Mouse (Mus musculus) lung, adult 2 months (tissue): ENCODE data around the gene Pdpk1. TPM values are rescaled to one million over a fixed set of nuclear protein-coding genes. Genes with fewer than 3 reads are reported as not detected.

Source experiments
- DNase-seq: peaks from one replicate; pipeline ENCODE4 v3.0.0; 2022
- H3K4me1 ChIP-seq: fragments of 200-500 bp; 2 replicates; pipeline ENCODE4 v1.6.1; 2011; ENCODE audit warnings: low read length; ENCODE audit not compliant: control insufficient read depth, insufficient read depth
- H3K4me3 ChIP-seq: fragments of 200-500 bp; replicated peaks from 2 replicates; pipeline ENCODE3; 2011; ENCODE audit warnings: low read depth, mild to moderate bottlenecking, control low read depth, low read length; ENCODE audit errors: extremely low read depth
- CTCF ChIP-seq: fragments of 200-500 bp; IDR thresholded peaks from 2 replicates; pipeline ENCODE4 v1.5.1; 2011; ENCODE audit warnings: mild to moderate bottlenecking, low read length, control low read depth; ENCODE audit not compliant: insufficient read depth
- POLR2A ChIP-seq: fragments of 200-500 bp; IDR thresholded peaks from 2 replicates; pipeline ENCODE4 v1.6.1; 2011; ENCODE audit warnings: low read depth, mild to moderate bottlenecking, control low read depth, low read length, borderline replicate concordance; ENCODE audit errors: extremely low read depth
- WGBS: fragments of 180-500 bp; shearing (Covaris S2); methylation state at CpG from one replicate; pipeline ENCODE4 v1.1.7; 2018; 5-methylcytosine and 5-hydroxymethylcytosine counted together
- polyA plus RNA-seq: library from polyadenylated mRNA; depleted of rRNA; stranded (reverse); fragments of >200 nt; gene quantifications from 2 replicates; pipeline ENCODE4 v1.2.3, GENCODE M21; 2012

The Pdpk1 gene
- polyA plus RNA-seq, 1 experiment = 19.8 TPM

DNA sequence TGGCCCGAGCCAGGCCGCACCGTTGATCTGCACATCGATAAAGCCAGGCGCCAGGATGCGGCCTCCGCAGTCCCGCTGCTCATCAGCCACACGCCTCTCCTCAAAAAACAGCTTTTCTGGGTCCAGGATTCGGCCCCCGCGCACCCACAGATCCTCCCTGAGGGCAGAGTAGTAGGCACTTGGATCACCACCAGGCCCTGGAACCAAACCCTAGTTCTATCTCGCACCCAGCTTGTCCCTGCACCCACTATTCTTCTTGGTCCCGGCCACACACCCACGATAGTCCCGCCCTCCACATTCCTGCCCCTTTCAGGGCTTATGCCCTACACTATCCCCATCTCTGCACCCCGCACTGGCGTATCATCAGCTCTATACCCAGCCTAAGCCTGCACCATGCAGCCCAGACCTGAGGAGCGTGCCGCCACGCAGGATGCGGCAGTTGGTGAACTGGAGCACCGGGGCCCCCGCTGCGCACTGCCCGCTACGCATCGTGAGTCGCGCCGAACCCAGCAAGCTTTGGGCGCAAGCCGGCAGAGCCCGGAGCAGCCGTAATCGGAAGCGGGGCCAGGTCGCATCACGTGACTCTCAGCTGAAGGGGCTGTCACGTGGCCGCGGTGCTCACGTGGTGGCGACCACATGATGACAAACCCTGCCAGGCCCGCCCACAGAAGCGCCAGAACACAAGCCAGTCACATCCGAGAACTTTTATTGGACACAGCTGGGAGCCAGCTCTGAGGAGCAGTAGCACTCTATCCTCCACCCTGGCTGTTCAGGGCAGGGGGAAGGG is 12.6 kb upstream of the Pdpk1 start, which contains the start of gene Amdhd2:
TSS of gene Amdhd2 (minus strand) at position 591 of the 787 bp plus-strand sequence.
- Histone ChIP-seq H3K4me3 (peak within 1 kb of the TSS; percentile 92), H3K4me1 (peaks cover 10% of the 10 kb centered on the region)
- TF ChIP-seq CTCF (no peak), POLR2A (peak; percentile 70; the same call in 1 of the 2 replicates)
- DNase-seq = peak; percentile 90
- under 1% methylated on average over 47 of the region's 47 CpGs for WGBS

DNA sequence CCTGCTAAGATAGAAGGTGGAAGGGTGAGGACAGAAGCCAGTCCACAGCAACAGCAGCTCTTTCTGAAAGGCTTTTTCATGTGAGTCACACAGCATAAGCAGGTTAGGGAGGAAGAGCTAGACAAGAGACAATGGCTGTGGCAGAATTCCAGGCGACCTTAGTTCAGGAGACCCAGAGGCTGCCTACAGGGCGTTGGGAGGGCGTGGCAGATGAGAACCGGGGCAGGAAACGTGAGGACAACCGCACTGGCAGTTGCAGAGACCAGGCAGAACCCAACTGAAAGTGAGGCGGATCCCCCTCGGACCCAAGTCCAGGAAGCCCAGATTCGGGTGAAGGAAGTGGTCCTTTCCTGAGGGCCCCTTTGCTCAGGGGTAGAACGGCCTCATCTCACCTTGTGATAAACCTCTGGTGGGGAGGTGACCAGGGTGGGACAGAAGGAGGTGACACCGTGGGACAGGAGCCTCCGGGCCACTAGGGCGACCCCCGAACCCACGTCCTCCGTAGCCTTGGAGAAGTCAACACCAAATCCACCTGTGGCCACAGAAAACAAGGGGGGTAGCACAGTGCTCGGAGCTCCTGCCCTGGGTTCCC is 12.0 kb upstream of the Pdpk1 start:
- TF ChIP-seq CTCF (no peak), POLR2A (no peak)
- Histone ChIP-seq H3K4me1 (peaks cover 7% of the 10 kb centered on the region), H3K4me3 (peak overlapping the region; percentile 92)
- DNase-seq = no peak
- WGBS = 7% methylated on average over 17 of the region's 17 CpGs

DNA sequence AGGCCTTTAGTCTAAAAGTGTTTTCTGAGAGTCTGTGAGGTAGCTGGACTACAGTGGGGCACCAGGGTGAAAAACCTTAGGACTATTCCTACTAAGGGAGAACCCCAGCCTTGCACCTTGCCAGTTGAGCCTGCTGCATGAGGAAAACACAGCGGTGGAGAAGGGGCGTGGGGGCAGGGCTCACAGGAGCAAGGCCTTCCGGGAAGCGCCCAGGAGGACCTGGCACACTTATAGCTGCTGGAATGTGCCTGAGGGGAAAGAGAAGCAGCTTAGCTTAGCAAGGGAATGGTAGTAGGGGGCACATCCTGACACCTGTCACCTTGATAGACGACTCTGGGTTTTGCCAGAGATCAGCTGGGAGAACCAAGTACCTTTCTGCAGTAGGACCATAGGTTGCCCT is 10.7 kb upstream of the Pdpk1 start:
- TF ChIP-seq CTCF = no peak
- no peak for TF ChIP-seq POLR2A
- Histone ChIP-seq H3K4me1 (peaks cover 7% of the 10 kb centered on the region), H3K4me3 (no peak overlapping the region)
- DNase-seq = peak; percentile 39
- WGBS = 59% methylated on average over 5 of the region's 5 CpGs

DNA sequence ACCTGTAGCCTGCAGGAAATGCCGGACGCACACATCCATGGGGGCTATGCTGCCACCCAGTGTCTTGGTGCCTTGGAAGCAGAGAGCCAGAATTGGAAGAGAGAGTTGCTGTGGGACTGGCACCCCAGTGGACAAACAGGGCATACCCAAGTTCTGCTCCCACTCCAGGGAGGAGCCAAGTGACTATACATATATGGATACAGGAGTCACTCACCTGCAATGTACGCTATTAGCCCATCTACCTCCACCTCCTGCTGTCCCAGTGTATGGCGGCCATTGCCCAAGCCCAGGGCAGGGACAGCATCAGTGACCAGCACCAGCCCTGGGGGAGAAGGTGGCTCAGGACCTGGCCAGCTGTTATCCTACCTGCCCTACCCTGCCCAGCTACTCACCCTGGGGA is 6.8 kb upstream of the Pdpk1 start:
- Histone ChIP-seq H3K4me3 (no peak overlapping the region), H3K4me1 (peaks cover 4% of the 10 kb centered on the region)
- WGBS = 94% methylated on average over 4 of the region's 4 CpGs
- DNase-seq = no peak
- TF ChIP-seq CTCF (no peak), POLR2A (no peak)

DNA sequence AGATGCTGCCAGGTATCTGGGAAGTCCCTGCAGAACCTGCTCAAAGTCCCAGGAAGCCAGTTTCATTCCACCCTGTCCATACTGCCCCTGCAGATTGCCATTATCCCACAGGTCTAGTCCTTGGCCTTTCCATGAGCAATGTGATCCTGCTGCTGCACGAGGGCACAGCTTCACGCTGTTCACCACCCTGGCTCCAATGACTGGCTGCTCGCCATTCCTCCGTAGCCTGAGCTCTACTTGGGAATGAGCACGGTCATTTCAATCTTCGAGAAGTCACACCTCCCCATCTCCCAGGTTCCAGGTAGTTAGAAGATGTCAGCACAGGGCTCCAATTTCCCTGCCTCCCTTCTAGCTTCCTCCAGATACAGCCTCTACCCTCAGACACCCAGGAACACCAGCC is 6.4 kb upstream of the Pdpk1 start:
- TF ChIP-seq POLR2A = no peak
- TF ChIP-seq CTCF = no peak
- H3K4me1 ChIP-seq = peaks cover 3% of the 10 kb centered on the region; the same call in 1 of the 2 replicates
- 86% methylated on average over 6 of the region's 6 CpGs for WGBS
- no peak overlapping the region for H3K4me3 ChIP-seq
- no peak for DNase-seq

DNA sequence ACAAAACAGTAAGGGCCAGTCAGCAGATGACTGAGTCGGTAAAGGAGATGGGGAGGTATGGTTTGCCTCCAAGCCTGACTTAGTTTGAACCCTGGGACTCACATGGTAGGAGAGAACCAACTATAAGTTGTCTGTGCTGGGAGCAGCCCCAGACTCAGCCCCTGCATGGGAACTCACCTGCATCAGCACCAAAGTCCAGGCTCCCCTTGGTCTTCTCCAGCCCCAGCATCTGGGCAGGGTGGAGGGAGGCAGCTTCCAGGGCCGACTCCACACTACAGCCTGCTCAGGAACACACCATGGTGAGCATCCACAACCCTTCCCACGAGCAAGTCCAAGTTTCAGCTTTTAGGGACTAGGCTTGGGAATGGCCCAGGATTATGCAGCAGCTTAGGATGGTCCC is 5.7 kb upstream of the Pdpk1 start:
- Histone ChIP-seq H3K4me1 (0 out of 2 replicates have a peak, but pooled peaks cover 3% of the 10 kb centered on the region), H3K4me3 (no peak overlapping the region)
- no peak for DNase-seq
- WGBS = 85% methylated on average over 3 of the region's 3 CpGs
- TF ChIP-seq CTCF = no peak

DNA sequence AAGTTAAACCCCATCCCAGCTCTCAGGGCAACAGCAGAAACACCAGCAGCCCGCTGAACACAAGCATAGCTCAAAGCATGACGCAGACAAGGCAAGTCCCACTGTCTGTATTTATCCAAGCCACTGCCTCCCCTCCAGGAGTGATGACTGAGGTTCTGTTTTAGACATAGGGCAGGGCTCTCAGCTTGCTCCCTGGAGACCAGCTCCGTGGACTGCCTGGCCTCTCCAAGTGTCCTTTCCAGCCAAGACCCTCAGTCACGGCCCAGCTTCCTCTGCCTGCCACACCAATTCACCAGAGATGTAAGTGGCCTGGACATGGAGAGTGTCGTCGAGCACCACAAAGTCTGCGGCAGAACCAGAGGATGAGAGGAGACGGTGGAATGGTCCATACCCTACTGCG is 5.0 kb upstream of the Pdpk1 start:
- Histone ChIP-seq H3K4me1 (0 out of 2 replicates have a peak, but pooled peaks cover 3% of the 10 kb centered on the region), H3K4me3 (no peak overlapping the region)
- no peak for DNase-seq
- no peak for TF ChIP-seq CTCF
- no peak for TF ChIP-seq POLR2A
- WGBS = 94% methylated on average over 9 of the region's 9 CpGs

DNA sequence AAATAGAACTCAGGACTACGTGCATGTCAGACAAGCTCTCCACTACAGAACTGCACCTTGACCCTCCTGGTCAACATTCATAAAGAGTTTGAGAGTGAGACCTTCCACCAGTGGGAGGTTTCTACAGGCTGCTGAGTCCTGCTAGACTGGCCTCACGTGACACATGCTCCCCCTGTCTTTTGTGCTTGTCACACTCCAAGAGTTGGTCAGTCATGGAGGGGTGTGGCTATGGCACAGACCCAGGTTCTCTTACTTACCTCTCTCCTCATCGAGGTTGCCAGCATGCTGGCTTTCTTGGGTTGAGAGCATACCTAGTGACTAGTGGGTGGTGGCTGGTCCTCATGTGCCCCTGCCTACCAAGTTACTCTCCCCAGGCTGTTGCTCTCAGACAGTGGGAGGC is 3.7 kb upstream of the Pdpk1 start:
- DNase-seq = peak; percentile 38
- TF ChIP-seq CTCF (no peak), POLR2A (no peak)
- Histone ChIP-seq H3K4me3 (no peak overlapping the region), H3K4me1 (0 out of 2 replicates have a peak, but pooled peaks cover 3% of the 10 kb centered on the region)
- 44% methylated on average over 3 of the region's 3 CpGs for WGBS

DNA sequence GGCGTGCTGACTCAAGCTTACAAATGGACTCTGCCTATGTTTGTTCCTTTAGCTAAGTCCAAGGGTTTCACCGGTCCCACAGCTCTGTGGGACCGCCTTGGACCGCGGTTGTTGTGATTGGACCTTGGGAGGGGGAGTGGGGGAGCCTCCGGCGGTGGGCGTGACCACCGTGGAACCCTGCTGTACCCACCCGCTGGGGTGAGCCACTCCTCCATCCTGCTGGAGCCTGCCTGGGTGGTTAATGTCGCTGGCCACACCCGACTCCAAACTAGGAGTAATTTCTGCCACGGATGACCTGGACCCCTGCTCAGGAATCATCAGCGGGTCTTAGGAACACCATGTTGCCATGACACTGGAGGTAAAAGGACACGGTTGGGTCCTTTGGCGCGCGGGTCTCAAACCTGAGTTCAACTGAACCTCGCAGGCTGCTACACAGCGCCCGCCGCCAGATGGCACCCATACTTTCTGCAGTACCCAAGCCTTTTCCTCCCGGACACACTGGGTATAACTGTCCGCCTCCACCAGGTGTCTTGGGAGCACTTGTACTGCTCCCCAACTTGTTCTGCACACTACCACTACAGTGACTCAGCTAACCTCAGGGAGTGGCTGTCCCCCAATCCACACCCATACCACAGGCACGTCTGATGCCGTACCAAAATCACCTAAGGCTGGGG is 1.3 kb upstream of the Pdpk1 start:
- Histone ChIP-seq H3K4me3 (peak overlapping the region; percentile 32), H3K4me1 (0 out of 2 replicates have a peak, but pooled peaks cover 3% of the 10 kb centered on the region)
- under 1% methylated on average over 26 of the region's 26 CpGs for WGBS
- DNase-seq = peak; percentile 82
- TF ChIP-seq CTCF (peak; percentile 77), POLR2A (no peak)

DNA sequence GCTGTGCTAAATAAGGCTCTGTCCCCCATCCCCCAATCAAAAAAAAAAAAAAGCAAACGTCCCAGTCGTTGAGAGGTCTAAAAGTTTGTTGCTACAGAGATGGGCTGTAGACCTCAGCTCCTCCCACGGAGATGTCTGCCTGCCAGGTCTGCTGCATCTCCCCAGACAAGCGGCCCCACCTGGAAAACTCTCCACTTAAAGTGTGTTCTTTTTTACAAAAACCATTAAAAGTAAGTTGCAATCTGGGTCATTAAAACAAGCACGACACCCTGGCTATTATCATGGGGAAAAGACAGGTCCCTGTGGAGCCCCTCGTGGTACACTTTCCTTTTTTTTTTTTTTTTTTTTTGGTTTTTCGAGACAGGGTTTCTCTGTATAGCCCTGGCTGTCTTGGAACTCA is 658 bp upstream of the Pdpk1 start:
- no peak for DNase-seq
- Histone ChIP-seq H3K4me1 (0 out of 2 replicates have a peak, but pooled peaks cover 3% of the 10 kb centered on the region), H3K4me3 (no peak overlapping the region)
- TF ChIP-seq POLR2A (no peak), CTCF (no peak)
- WGBS = 13% methylated on average over 7 of the region's 7 CpGs
